Mouse (Mus musculus) ovary, postnatal 14 days (tissue): Measurements from ENCODE around the gene Clptm1.

Experiments
- DNase-seq: peaks from one replicate; pipeline ENCODE4 v3.0.0; 2022; ENCODE audit warnings: low spot score

Gene Clptm1

GRCm38 (mm10) chr7:19664455-19664954 lies 328 bp downstream of the Clptm1 start:
- no peak for DNase-seq

- no peak for DNase-seq
These were observed 893 bp downstream of the Clptm1 start for GRCm38 (mm10) chr7:19663940-19664339.

- DNase-seq = no peak
These were observed 12.2 kb downstream of the Clptm1 start for GRCm38 (mm10) chr7:19652614-19653013.

GRCm38 (mm10) chr7:19651063-19651786 lies 13.6 kb downstream of the Clptm1 start:
- DNase-seq = no peak

- no peak for DNase-seq
These were observed 23.6 kb downstream of the Clptm1 start for GRCm38 (mm10) chr7:19641223-19641622.

GRCm38 (mm10) chr7:19635074-19635827 lies 29.6 kb downstream of the Clptm1 start:
- no peak for DNase-seq

- DNase-seq = peak; percentile 12
These were observed 30.2 kb downstream of the Clptm1 start for GRCm38 (mm10) chr7:19634591-19634990.

- DNase-seq = no peak
These were observed 31.0 kb downstream of the Clptm1 start for GRCm38 (mm10) chr7:19633855-19634254.

GRCm38 (mm10) chr7:19633197-19633596 lies 31.6 kb downstream of the Clptm1 start:
- DNase-seq = no peak

GRCm38 (mm10) chr7:19632720-19633119 lies 32.1 kb downstream of the Clptm1 start:
- DNase-seq = no peak

- DNase-seq = no peak
These were observed 32.6 kb downstream of the Clptm1 start for GRCm38 (mm10) chr7:19632275-19632674.

GRCm38 (mm10) chr7:19629361-19629734 lies 35.5 kb downstream of the Clptm1 start, which contains the start of gene Relb:
TSS of gene Relb (minus strand) at chr7:19629438.
- peak; percentile 88 for DNase-seq

GRCm38 (mm10) chr7:19628536-19629360 lies 36.1 kb downstream of the Clptm1 start:
- peak; percentile 97 for DNase-seq

GRCm38 (mm10) chr7:19628192-19628535 lies 36.7 kb downstream of the Clptm1 start:
- DNase-seq = no peak

- no peak for DNase-seq
These were observed 37.1 kb downstream of the Clptm1 start for GRCm38 (mm10) chr7:19627721-19628120.

- DNase-seq = no peak
These were observed 41.4 kb downstream of the Clptm1 start for GRCm38 (mm10) chr7:19623433-19623832.

GRCm38 (mm10) chr7:19622241-19622640 lies 42.6 kb downstream of the Clptm1 start:
- no peak for DNase-seq

GRCm38 (mm10) chr7:19620811-19621210 lies 44.0 kb downstream of the Clptm1 start:
- DNase-seq = no peak

- peak; percentile 72 for DNase-seq
These were observed 45.6 kb downstream of the Clptm1 start for GRCm38 (mm10) chr7:19619004-19619801.

- DNase-seq = no peak
These were observed 49.7 kb downstream of the Clptm1 start for GRCm38 (mm10) chr7:19615036-19615577.

GRCm38 (mm10) chr7:19610969-19611368 lies 53.9 kb downstream of the Clptm1 start:
- DNase-seq = no peak
